Mouse (Mus musculus): ENCODE measurements around the gene Spred2. TPM values are rescaled to one million over a fixed set of nuclear protein-coding genes. Genes with fewer than 3 reads are reported as not detected.
A peak's percentile ranks its signal among the peaks of the same experiment; 100 is the strongest.

The Spred2 gene
- polyA plus RNA-seq, 1 experiment from 2014 or later, result 5.7 TPM

DNA sequence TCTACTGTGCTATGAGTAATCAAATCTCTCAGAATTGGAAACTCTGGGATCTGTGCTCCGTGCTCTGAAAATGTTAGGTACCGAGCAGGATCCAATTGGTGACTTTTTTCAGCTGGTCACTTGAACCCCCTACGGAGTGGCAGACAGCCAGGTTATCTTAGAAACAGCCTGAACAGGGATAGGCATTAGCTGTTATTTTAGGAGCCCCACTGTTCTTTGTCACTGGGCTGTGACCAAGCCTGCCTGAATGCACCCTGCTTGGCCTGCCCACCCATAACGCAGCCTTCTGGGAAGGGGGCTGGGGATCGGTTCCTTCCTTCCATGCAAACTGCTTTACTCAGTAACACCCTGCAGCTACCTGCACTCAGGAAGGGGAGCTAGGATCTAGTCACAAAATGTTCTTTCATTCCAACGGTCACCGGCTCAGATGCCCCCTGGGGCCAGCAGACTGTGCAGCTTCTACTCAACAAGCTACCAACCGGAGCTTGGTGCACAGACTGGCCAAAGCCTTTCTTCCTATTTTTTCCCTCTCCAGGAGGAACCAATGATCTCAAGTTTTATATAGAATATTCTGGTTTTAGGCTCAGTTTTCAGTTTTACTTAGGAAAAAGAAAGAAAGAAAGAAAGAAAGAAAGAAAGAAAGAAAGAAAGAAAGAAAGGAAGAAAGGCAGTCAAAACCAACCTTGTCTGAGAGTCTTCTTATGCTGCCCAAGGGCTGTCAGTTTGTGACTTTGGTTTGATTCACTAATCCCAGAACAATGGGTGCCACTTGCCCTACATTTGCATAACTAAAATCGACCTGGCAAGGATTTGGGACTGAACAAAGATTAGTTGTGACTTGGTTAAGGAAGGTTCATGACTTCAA, 6.6 kb upstream of the Spred2 start:
- 78% methylated on average over 9 of the region's 9 CpGs for WGBS
- Histone ChIP-seq H3K9me3 (ENCODE audit: control insufficient read depth) (no peaks in the 10 kb centered on the region), H3K27ac (ENCODE audit: low read depth, low read length) (no peak overlapping the region), H3K4me1 (replicated peaks; ENCODE audit: control insufficient read depth, insufficient read depth, low read length) (no peaks in the 10 kb centered on the region), H3K9ac (ENCODE audit: low read depth, low read length) (no peak overlapping the region), H3K27me3 (replicated peaks; ENCODE audit: control insufficient read depth, insufficient read depth, low read length) (no peaks in the 10 kb centered on the region), H3K4me2 (replicated peaks; ENCODE audit: low read depth) (no peak overlapping the region), H3K4me3 (ENCODE audit: low read depth, low read length) (no peak overlapping the region), H3K36me3 (ENCODE audit: control insufficient read depth, insufficient read depth) (no peaks in the 10 kb centered on the region; the same call in 1 of the 2 replicates)
- no peak for ATAC-seq
- no peak for TF ChIP-seq CTCF (IDR thresholded peaks at IDR 0.05; ENCODE audit: low read depth)

DNA sequence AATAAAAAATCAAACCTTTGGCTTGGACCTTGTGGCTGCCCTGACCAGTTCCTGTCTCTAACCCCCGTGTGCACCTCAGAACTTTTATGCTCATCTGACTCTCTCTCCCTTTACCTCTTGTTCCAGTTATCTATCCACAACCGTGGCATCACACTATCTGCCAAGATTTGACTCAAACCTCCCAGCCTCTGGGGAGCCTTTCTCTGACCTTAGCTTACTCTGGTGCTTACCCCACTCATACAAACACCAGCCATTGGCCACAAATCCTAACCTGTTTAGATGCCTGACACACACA, 6.0 kb upstream of the Spred2 start:
- Histone ChIP-seq H3K4me3 (ENCODE audit: low read depth, low read length) (no peak overlapping the region), H3K27ac (ENCODE audit: low read depth, low read length) (no peak overlapping the region), H3K4me2 (replicated peaks; ENCODE audit: low read depth) (no peak overlapping the region), H3K9me3 (ENCODE audit: control insufficient read depth) (no peaks in the 10 kb centered on the region), H3K9ac (ENCODE audit: low read depth, low read length) (no peak overlapping the region), H3K4me1 (replicated peaks; ENCODE audit: control insufficient read depth, insufficient read depth, low read length) (no peaks in the 10 kb centered on the region), H3K27me3 (replicated peaks; ENCODE audit: control insufficient read depth, insufficient read depth, low read length) (no peaks in the 10 kb centered on the region), H3K36me3 (ENCODE audit: control insufficient read depth, insufficient read depth) (no peaks in the 10 kb centered on the region; the same call in 1 of the 2 replicates)
- TF ChIP-seq CTCF (IDR thresholded peaks at IDR 0.05; ENCODE audit: low read depth), result no peak
- no peak for ATAC-seq
- WGBS, result 81% methylated on average over 2 of the region's 2 CpGs

DNA sequence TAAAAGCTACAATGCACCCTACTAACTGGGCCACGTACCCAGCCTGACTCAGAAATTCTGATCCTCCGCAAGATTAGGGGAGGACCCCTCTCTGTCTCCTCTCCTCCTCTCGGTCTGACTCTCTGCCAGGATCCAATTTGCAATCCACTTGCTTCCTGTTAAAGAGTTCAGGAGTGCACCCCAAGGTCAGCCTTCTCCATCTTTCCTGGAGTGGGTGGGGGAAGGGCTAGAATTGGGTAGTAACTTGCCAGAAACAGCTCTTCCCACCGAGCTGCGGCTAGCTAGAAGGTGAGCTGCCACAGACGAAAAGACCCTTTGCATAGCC, 4.8 kb upstream of the Spred2 start:
- Histone ChIP-seq H3K4me1 (replicated peaks; ENCODE audit: control insufficient read depth, insufficient read depth, low read length) (no peaks in the 10 kb centered on the region), H3K36me3 (ENCODE audit: control insufficient read depth, insufficient read depth) (no peaks in the 10 kb centered on the region; the same call in 1 of the 2 replicates), H3K9me3 (ENCODE audit: control insufficient read depth) (no peaks in the 10 kb centered on the region), H3K27ac (ENCODE audit: low read depth, low read length) (peak overlapping the region; percentile 90), H3K4me3 (ENCODE audit: low read depth, low read length) (peak overlapping the region; percentile 71), H3K4me2 (replicated peaks; ENCODE audit: low read depth) (peak overlapping the region; percentile 79), H3K9ac (ENCODE audit: low read depth, low read length) (peak overlapping the region; percentile 62; the same call in 1 of the 2 replicates), H3K27me3 (replicated peaks; ENCODE audit: control insufficient read depth, insufficient read depth, low read length) (no peaks in the 10 kb centered on the region)
- ATAC-seq, result 0 out of 2 replicates have a peak, but pooled peaks have one; percentile 8
- 11% methylated on average over 6 of the region's 6 CpGs for WGBS
- no peak for TF ChIP-seq CTCF (IDR thresholded peaks at IDR 0.05; ENCODE audit: low read depth)

DNA sequence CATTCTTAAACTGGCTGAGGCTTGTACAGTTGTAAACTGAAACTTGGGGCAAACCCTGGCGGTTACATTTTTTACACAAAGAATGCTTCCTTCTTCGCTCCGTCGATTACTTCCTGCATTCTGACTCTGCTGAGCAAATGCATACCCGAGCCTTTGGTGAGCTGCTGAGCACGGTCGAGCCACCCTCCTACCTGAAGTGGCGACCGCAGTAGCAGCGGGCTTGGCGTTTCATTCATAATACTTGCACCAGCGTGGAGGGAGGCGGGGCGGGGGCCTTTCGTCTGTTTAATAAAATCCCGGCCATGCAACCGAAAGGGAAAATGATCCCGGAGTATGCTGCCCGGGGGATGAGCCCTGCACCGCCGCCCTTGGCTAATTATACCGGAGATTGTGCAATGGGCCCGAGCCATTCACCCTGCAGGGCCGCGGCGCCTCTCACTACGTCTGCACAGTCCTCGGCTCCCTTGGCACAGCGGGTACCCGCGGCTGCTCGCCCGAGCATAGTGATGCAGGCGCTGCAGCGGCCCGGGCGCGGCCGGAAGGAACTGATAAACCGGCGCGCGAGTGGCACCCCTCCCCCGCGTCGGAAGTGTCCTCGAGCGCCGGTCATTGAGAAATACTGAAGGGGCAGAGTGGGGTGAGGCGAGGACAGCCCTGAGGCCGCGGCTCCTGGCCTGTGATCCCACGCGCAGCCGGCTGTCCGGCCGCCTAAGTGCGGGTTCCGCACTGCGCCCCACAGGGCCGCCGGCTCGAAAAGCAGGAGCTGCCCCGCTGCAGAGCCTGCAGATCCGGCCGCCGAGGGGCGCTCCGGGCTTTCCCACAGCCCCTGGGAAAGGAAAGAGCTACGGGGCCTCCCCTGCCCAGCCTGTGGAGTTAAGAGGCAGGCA, 4.1 kb upstream of the Spred2 start:
- peak; percentile 84 for ATAC-seq
- Histone ChIP-seq H3K4me2 (replicated peaks; ENCODE audit: low read depth) (peak overlapping the region; percentile 79), H3K4me1 (replicated peaks; ENCODE audit: control insufficient read depth, insufficient read depth, low read length) (no peaks in the 10 kb centered on the region), H3K27me3 (replicated peaks; ENCODE audit: control insufficient read depth, insufficient read depth, low read length) (no peaks in the 10 kb centered on the region), H3K9ac (ENCODE audit: low read depth, low read length) (peak overlapping the region; percentile 62), H3K4me3 (ENCODE audit: low read depth, low read length) (peak overlapping the region; percentile 71), H3K36me3 (ENCODE audit: control insufficient read depth, insufficient read depth) (no peaks in the 10 kb centered on the region; the same call in 1 of the 2 replicates), H3K27ac (ENCODE audit: low read depth, low read length) (peak overlapping the region; percentile 90), H3K9me3 (ENCODE audit: control insufficient read depth) (no peaks in the 10 kb centered on the region)
- under 1% methylated on average over 70 of the region's 70 CpGs for WGBS
- TF ChIP-seq CTCF (IDR thresholded peaks at IDR 0.05; ENCODE audit: low read depth), result peak; percentile 79

DNA sequence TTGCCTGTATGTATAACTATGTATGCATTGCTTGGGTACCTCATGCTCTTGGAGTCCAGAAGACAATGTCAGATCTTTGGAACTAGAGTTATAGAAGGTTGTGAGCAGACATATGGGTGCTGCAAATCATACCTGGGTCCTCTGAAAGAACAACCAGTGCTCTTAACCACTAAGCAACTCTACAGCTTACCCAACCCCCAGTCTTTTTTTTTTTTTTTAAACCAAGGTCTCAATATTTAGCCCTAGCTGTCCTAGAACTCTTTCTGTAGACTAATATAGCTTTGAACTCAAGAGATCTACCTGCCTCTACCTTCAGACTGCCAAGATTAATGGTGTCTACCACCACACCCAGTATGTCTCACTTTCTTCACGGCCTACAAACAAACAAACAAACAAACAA, 2.5 kb upstream of the Spred2 start:
- no peak for ATAC-seq
- no peak overlapping the region for H3K4me3 ChIP-seq (ENCODE audit: low read depth, low read length)
- no peaks in the 10 kb centered on the region for H3K27me3 ChIP-seq (replicated peaks; ENCODE audit: control insufficient read depth, insufficient read depth, low read length)
- H3K9ac ChIP-seq (ENCODE audit: low read depth, low read length), result no peak overlapping the region
- peaks cover 5% of the 10 kb centered on the region; the same call in 1 of the 2 replicates for H3K4me1 ChIP-seq (replicated peaks; ENCODE audit: control insufficient read depth, insufficient read depth, low read length)
- no peak overlapping the region for H3K4me2 ChIP-seq (replicated peaks; ENCODE audit: low read depth)
- no peaks in the 10 kb centered on the region; the same call in 1 of the 2 replicates for H3K36me3 ChIP-seq (ENCODE audit: control insufficient read depth, insufficient read depth)
- no peak for TF ChIP-seq CTCF (IDR thresholded peaks at IDR 0.05; ENCODE audit: low read depth)
- H3K27ac ChIP-seq (ENCODE audit: low read depth, low read length), result no peak overlapping the region
- WGBS, result 82% methylated on average over 1 of the region's 1 CpGs
- no peaks in the 10 kb centered on the region for H3K9me3 ChIP-seq (ENCODE audit: control insufficient read depth)

DNA sequence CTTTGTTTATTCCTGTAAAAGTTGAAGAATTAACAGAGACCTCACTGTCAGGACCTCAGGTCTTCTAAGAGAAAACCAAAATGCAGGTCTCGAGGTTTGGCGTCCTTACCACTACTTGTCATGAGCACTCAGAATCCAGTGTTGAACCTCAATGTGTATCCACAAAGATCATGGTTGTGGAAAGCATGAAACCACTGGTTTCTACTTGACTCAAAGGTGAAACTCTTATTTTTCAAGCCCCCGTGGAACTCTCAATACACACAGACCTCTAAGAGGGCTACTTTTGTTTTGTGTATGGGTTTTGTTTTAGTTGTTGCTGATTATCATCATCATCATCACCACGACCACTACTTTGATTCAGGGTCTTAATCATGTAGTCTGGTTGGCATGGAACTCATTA, 2.0 kb upstream of the Spred2 start:
- Histone ChIP-seq H3K4me1 (replicated peaks; ENCODE audit: control insufficient read depth, insufficient read depth, low read length) (peaks cover 5% of the 10 kb centered on the region; the same call in 1 of the 2 replicates), H3K27me3 (replicated peaks; ENCODE audit: control insufficient read depth, insufficient read depth, low read length) (no peaks in the 10 kb centered on the region), H3K9me3 (ENCODE audit: control insufficient read depth) (no peaks in the 10 kb centered on the region), H3K36me3 (ENCODE audit: control insufficient read depth, insufficient read depth) (no peaks in the 10 kb centered on the region; the same call in 1 of the 2 replicates), H3K27ac (ENCODE audit: low read depth, low read length) (no peak overlapping the region), H3K4me2 (replicated peaks; ENCODE audit: low read depth) (no peak overlapping the region), H3K9ac (ENCODE audit: low read depth, low read length) (no peak overlapping the region), H3K4me3 (ENCODE audit: low read depth, low read length) (no peak overlapping the region)
- 93% methylated on average over 4 of the region's 4 CpGs for WGBS
- no peak for ATAC-seq
- TF ChIP-seq CTCF (IDR thresholded peaks at IDR 0.05; ENCODE audit: low read depth), result no peak
